Mouse (Mus musculus) erythroid progenitor cell, adult 5-6 weeks (primary cell): ENCODE data around the gene Cdyl. TPM values are rescaled to one million over a fixed set of nuclear protein-coding genes. Genes with fewer than 3 reads are reported as not detected.

Experiments used
- ATAC-seq: replicated peaks from 2 replicates; pipeline ENCODE4 v1.8.0; 2016; ENCODE audit warnings: moderate number of reproducible peaks, mild to moderate bottlenecking, moderate TSS enrichment, inconsistent platforms; ENCODE audit not compliant: poor library complexity, low FRiP score, severe bottlenecking
- total RNA-seq, 2 experiments: library from RNA; stranded (forward) in 1 of 2; stranded (reverse) in 1 of 2; fragments of 150-400 nt in 1 of 2; fragments of 186-747, 209-891 nt in 1 of 2; gene quantifications; 2 replicates each; pipeline versions ENCODE4 v1.2.3 to v1.2.4; 2015 to 2017; ENCODE audit warnings: low replicate concordance in 2 of 2

Gene Cdyl
- total RNA-seq, 2 experiments from 2014 or later = 46.9 to 48.0 TPM

DNA sequence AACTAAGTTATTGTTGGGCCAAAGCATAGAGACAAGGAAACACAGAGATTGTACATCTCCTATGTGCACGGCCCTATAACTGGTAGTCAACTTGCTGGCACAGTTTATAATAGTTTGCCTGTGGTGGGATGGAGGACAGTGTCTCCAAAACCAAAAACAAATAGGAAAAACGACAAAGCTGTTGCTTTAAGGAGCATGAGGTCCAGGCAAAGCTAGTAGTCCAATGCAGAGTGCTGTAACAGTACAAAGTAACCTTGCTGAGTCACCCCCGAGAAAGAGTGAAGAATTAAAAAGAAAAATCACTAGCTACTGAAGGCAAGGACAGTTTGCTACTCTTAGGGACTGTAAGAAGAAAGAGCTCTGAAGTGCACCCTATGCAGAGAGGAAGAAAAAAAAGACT is 21.7 kb downstream of the Cdyl start:
- ATAC-seq = no peak

- ATAC-seq = no peak
Measured at GRCm38 (mm10) chr13:35686273-35686672, 26.6 kb downstream of the Cdyl start.

DNA sequence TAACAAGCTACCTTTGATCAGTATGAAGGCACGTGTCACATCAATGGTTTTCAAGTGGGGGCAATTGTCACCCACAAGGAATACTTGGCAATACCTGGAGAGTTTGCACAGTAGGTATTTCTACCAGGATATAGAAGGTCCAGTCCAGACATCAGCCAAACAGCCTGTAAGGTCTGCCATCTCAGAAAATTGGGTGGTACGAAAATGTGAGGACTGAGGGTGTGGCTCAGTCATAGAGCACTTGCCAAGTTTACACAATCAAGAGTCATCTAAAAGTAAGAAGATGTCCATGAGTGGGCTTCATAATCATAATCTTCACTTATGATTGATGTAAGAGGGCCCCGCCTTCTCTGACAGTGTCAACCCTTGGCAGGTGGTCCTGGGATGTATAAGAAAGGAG is 29.9 kb downstream of the Cdyl start:
- ATAC-seq = peak; percentile 74

DNA sequence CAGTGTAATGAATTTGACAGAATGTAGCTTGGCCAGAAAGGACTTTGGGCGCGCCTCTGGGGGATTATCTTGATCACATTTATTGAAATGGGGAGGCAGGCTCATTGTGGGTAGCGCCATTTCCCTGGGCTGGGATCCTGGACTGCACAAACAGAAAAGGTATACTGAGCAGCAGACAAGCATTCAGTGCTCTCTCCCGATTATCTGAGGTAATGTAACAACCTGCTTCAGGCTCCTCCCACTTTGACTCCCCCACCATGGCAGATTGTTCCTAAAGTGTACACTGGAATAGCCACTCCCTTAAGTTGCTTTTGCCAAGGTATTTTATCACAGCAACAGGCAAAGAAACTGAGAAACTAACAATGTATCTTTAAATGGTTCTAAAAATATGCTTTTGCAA is 58.0 kb downstream of the Cdyl start:
- no peak for ATAC-seq

GRCm38 (mm10) chr13:35719581-35719980 is 59.9 kb downstream of the Cdyl start:
- no peak for ATAC-seq

DNA sequence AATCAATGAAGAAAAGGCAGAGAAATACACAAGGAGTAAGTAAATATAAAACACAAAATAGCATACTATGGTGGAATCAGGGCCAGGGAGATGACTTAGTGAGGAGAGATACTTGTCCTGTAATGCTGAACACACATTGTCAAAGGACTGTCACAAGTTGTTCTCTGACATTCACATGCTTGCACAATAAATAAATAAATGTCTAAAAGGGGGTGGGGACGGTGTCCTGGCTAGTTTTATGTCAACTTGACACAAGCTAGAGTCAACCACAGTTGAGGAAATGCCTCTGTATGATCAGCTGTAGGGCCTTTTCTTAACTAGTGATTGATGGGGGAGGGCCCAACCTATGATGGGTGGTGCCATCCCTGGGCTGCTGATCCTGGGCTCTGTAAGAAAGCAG is 63.4 kb downstream of the Cdyl start:
- ATAC-seq = no peak

DNA sequence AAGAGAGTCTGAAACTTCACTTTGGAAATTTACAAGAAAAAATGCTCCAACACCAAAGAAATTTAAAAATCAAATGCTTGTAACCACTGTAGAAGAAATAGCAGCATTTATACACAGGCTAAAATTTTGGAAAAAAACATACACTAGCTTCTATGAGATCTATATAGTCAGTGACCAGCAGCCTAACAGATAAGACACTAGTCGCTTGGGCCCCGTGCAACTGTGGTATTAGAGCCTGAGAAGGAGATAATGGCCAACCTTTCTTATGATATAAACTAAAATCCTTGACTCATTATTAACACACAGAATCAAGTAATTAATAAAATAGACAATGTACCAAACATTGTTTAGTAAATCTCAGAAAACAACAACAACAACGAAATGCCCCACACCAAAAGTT is 66.4 kb downstream of the Cdyl start:
- no peak for ATAC-seq

- no peak for ATAC-seq
Measured at GRCm38 (mm10) chr13:35732131-35732530, 72.5 kb downstream of the Cdyl start.

DNA sequence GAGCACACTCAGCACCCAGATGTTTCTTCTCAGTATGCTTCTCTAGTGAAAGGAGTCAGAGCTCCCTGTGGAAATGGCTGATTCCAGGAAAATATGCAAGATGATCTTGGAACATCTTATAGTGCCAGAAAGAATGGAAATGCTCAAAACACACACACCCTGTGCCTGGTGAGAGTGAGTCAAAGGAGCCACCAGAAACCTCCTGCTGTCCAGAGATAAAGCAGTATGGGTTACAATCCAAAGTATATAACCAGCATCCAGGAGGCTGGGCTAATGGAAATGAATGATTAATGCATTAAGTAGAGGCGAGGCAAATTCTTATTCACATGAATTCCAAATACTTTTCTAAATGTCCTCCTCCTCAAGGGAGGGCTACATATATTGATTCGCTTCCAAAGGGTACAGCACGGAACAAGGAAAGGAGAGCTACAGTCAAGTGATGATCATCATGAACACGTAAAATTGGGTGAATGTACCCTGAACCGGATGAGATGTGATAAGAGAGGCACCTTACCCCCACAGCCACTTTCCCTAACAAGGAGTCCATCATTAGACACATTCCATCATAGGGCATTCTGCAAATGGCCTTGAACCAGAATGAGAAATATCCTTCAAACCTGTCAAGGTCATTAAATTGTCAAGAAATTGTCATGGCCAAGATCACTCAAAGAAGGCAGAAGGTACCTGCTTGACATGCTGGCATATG is 73.4 kb downstream of the Cdyl start:
- ATAC-seq = peak; percentile 93

- no peak for ATAC-seq
Measured at GRCm38 (mm10) chr13:35737565-35737964, 77.9 kb downstream of the Cdyl start.

DNA sequence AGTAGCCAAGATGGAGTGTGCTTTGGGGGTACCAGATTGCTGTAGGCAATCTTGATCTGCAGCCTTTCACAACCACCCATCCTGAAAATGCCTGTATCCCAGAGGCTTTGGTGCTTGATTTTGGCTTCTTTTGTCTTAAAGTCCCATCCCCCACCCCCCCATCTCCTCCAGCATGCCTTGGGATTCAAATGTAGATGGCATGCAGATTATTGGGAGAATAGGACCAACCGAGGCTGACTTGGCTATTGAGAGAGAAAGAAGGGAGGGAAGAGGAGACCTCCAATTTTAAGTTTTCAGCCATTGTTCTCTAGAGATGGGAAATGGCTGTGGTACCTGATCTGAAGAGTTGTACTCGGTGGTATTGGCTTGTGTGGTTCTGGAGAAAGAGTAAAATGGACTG is 78.6 kb downstream of the Cdyl start:
- ATAC-seq = no peak

DNA sequence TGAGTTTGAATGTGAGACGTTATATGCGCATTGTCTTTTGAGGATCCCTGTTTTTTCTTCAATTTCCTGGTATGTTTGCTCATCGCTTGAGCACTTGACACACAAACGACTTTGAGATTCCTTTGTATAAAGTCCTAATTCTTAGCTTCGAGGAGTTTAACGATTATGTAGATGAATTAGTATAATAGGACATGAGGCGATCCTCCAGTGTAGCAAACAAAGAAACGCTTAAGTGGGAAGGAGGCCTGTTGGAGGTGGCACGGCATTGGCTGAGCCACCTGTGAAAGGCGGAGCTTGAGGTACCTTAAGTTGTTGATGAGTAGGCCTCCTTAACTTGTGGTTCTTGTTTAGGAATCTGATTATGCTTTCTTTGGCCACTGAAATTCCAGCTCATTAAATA is 79.8 kb downstream of the Cdyl start:
- no peak for ATAC-seq

DNA sequence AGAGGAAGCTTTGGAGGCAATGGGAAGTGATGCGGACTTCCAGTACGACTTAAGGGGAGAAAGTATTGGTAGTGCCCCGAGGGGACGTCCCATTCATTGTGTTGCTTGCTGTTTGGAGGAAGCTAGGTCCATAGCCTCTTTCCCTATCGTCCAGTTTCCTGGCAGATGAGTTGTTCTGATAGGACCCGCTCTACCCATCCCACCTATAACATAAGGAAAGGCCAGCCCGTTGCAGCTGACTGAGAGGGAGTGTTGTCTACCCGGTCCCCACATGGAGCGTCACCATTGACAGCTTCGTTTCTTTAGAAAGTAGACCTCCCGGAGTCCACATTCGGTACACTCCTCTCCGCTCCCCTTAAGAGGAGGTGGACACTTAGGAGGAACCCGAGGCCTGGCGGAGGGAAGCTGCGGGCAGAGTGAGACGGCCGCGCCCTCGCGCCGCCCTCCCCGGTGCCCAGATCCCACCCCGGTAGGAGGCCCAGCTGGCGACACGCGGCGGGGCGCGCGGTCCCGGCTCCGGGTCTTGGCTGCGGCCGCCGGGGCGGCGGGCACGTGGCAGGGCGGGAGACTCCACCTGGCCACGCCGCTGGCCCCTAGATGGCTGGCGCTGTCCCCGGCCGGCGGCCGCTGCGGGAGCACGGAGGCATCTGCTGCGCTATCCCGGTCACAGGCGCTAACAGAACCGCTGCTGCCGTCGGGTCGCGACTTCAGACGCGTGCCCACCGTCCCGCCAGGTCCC is 80.8 kb downstream of the Cdyl start:
- ATAC-seq = peak; percentile 70

- peak; percentile 78 for ATAC-seq
Measured at GRCm38 (mm10) chr13:35741040-35741619, 81.5 kb downstream of the Cdyl start.

GRCm38 (mm10) chr13:35741620-35742421 is 82.2 kb downstream of the Cdyl start:
- ATAC-seq = peak; percentile 21

GRCm38 (mm10) chr13:35742696-35743095 is 83.1 kb downstream of the Cdyl start:
- no peak for ATAC-seq

DNA sequence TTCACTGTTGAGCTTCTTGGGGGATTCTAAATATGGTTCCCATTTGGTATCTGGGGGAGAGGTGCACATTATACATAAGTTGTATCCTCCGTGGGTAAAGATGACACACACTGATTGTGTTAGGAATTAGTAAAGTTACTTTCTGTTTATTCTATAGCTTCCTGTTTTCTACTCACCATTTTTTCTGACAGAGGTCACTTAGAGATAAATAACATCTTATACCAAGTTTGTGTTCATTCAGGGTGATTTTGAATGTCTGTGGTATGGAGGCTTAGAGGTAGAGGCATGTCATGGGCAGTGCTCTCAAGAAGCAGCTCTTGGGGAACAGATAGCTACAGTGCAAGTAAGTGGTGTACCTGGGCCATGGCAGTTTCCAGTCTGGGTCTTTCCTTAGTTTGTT is 83.6 kb downstream of the Cdyl start:
- no peak for ATAC-seq

DNA sequence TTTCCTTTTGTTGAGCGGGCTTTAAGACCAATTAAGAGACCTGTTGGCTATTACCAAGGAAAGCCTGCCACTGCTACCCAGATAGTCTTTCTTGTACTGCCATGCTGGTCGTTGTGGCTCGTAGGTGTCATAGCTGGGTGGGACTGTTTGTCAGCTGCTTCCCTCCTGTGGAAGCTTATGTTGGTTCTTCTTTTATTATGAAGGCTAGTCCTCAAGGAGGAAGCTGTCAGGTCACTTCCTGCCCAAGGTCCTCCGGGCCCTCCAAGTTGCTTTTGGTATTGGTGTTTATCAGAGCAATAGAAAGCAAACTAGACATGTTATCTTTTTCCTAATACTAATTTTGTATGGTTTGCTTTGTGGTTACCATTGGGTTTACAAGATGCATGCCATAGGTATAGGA is 89.6 kb downstream of the Cdyl start:
- no peak for ATAC-seq

DNA sequence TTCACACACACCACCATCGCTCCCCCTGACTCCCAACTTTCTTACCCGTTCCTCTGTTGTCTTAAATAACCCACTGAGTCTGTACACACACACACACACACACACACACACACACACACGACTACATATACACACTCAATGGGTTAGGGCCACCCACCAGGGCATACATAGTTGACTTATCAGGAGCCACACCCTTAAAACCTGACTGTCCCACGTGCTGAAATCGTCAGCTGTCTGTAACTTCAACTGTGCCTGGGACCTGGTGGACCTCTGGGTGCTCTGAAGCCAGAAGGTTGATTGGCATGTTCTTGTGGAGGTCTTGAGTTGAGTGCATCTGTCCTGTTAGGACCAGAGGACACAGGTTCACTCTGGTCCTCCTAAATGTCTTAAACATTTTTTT is 90.0 kb downstream of the Cdyl start:
- peak; percentile 66 for ATAC-seq

GRCm38 (mm10) chr13:35752046-35752445 is 92.4 kb downstream of the Cdyl start:
- no peak for ATAC-seq
